Mouse (Mus musculus): Measurements from ENCODE around the gene Ccdc28a.

DNA sequence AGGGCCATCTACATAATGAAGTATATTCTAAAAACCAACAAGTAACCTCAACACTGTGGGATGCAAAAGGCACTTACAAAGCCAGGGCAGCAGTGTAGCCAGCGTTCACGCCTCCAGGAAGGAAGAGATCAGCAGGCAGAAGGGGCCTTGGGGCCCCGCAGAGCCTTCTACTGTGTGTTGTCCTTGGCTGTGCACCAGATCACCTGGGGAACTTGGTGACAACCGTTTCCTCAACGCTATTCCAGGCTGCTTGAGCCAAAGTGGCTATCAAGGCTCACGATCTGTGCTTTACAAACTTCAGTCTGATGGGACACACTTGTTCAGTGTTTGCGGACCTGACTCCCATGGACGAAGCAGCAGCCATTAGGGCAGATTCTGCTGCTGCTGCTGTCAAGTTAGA lies 43.1 kb downstream of the Ccdc28a start:
- TF ChIP-seq CTCF (conservative IDR thresholded peaks at IDR 0.05; ENCODE audit: low read length), result no peak
- no peak for TF ChIP-seq NANOG (IDR thresholded peaks at IDR 0.05; ENCODE audit: borderline replicate concordance, low read length)
